Mouse (Mus musculus): ENCODE results near the gene Wnt10a.
"Not testable (repeated sequence)": the region's sequence is repeated elsewhere in the genome, so short reads cannot be mapped to it uniquely, and the experiment has no call there.

Gene Wnt10a

GRCm38 (mm10) chr1:74787846-74788245 is 3.5 kb upstream of the Wnt10a start:
- DNase-seq (ENCODE audit: low spot score) = peak; percentile 86

- no peak for DNase-seq (ENCODE audit: low spot score)
Measured at GRCm38 (mm10) chr1:74788603-74789176, 2.6 kb upstream of the Wnt10a start.

DNA sequence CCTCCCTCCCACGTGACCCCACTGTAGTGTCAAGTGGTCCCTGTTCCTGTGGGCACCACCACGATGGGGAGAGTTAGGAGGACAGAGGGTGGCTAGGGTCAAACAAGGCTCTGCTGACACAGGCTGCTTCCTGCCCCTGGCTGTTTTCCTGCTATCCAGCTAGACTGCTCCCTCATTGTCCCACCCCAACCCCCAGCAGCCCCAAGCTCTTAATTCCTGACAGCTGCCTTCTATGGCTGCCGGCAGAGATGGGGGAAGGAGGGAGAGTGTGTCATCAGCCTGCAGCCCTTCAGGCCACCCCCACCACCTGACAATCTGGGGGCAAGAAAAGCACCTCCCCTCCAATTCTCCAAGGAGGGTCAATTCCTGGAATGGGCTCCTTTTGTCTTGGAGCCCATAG is 1.2 kb upstream of the Wnt10a start:
- no peak for DNase-seq (ENCODE audit: low spot score)

GRCm38 (mm10) chr1:74792831-74793660 is 1.7 kb downstream of the Wnt10a start:
- DNase-seq (ENCODE audit: low spot score) = peak; percentile 48

GRCm38 (mm10) chr1:74794487-74795144 is 3.3 kb downstream of the Wnt10a start:
- DNase-seq (ENCODE audit: low spot score) = peak; percentile 56

DNA sequence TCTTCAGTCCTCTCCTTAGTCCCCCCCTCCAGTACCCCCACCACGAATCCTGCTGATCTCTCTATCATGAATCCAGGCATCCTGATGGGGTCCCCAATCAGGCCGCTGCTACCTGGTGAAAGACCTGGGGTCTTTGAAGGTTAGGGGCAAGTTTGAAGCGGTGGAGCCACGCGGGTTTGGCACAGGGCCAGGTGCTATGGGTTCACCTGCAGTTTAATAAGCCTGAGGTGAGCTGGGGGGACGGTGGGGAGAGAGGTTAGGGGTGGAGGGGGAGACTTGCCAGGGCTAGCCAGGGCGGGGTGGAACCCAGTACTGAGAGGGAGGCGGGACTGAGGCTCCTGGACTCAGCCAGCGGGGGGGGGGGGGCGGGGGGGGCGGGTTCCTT is 3.8 kb downstream of the Wnt10a start:
- no peak for DNase-seq (ENCODE audit: low spot score)

GRCm38 (mm10) chr1:74797459-74797858 is 6.1 kb downstream of the Wnt10a start:
- peak; percentile 83 for DNase-seq (ENCODE audit: low spot score)

DNA sequence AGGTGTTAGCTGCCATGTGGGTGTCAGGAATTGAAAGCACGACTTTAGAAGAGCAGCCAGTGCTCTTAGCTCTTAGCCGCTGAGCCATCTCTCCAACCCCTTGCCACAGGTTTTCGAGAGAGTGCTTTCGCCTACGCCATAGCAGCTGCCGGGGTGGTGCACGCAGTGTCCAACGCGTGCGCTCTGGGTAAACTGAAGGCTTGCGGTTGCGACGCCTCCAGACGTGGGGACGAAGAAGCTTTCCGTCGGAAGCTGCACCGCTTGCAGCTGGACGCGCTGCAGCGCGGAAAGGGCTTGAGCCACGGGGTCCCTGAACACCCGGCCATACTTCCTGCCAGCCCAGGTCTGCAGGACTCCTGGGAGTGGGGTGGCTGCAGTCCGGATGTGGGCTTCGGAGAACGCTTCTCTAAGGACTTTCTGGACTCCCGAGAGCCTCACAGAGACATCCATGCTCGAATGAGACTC is 9.1 kb downstream of the Wnt10a start:
- DNase-seq (ENCODE audit: low spot score) = no peak

DNA sequence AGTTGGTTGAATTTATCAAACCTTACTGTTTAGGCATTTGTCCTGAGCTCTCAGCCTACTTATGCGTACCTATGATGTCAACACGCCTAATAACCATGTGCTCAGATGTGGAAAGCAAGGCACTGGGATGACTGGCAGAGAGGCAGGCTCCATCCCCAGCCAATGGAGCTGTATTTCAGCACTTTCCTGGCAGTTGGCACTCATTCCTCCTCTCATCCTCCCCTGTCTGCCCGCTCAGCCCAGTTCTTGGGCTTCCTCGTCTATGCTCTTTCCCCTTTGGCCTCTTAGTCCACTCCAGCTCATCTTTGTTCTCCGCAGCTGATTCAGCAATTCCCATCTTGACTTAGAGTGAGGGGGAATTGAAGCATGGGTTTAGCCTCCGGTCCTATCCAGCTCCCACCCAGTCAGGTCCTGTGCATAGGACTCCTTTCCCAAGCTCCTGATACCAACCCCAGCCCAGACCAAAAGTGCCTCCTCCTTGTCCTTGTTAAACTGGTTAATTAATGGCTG is 10.4 kb downstream of the Wnt10a start:
- no peak for DNase-seq (ENCODE audit: low spot score)

DNA sequence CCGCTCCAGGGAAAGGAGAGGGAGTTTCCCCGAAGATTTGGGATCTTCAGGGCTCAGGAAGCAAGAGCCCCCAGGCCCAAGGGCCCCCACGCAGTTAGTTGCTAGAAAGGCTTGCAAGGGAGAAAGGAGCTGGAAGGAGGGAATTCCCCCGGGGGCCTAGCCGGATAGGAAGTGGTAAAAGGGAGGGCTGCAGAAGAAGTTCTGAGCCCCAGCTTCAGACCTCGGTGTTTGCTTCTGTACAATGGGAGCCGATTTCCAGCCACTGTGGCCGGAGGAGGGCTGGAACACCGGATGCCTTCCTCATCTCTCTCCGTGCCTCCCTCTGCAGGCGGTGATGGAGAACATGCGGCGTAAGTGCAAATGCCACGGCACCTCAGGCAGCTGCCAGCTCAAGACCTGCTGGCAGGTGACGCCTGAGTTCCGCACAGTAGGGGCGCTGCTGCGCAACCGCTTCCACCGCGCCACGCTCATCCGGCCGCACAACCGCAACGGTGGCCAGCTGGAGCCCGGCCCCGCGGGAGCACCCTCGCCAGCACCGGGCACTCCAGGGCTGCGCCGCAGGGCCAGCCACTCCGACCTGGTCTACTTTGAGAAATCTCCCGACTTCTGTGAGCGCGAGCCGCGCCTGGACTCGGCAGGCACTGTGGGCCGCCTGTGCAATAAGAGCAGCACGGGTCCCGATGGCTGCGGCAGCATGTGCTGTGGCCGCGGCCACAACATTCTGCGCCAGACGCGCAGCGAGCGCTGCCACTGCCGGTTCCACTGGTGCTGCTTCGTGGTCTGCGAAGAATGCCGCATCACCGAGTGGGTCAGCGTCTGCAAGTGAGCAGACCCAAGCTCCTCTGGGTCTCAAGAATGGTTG is 11.7 kb downstream of the Wnt10a start:
- peak; percentile 90 for DNase-seq (ENCODE audit: low spot score)

DNA sequence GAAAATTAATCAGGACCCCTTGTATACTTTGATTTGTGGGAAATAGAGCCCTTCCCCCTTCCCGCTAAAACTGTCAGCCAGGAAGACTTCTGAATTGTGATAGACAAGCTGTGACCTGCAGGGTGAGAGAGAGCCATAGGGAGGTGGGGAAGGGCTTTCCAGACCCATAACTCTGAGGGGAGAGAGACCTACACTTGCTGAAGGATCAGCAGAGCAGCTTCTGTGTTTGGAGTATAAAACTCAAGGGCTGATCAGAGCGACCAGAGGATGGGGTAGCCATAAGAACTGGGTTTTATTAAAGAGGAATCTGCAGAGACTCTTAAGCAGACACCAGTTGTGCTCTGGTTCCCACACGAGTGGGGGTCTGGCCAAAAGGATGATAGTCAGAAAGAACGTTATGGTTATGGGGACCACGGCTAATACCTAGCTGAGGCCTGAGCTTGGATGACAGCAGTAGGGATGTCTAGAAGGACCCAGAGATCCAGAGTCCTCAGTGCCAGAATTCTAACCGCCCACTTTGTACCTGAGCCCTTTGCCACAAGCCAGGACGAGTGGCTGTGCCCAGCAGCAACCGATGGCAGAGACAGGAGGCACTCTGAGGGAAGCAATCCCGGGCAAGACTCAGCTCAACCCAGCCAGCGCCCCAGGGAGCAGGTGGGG is 13.0 kb downstream of the Wnt10a start:
- no peak for DNase-seq (ENCODE audit: low spot score)

DNA sequence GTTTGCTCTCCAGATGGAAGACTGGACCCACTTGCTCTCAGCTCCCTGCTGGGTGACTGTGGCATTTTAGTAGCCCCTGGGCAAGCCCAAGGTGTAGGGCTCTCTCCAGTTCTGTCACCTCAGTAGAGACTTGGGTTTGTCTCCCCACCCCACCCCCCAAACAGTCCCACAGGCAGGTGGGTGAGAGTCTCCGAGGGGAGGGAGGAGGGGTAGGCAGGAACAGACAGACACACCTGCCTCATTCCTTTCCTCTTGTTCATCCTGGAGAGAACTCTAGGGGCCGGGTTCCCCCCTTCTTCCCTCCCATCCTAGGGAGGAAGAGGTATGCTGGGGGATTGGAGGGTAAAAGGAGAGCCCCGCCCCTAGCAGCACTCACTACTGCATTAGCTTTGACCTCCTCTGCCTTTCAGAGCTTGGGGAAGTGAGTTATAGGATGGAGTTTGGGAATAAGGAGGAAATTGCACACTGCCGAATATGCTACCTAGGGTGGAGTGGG is 14.1 kb downstream of the Wnt10a start:
- no peak for DNase-seq (ENCODE audit: low spot score)

- DNase-seq (ENCODE audit: low spot score) = no peak
Measured at GRCm38 (mm10) chr1:74805843-74806242, 14.5 kb downstream of the Wnt10a start.

GRCm38 (mm10) chr1:74806360-74807311 is 15.3 kb downstream of the Wnt10a start:
- peak; percentile 85 for DNase-seq (ENCODE audit: low spot score)

GRCm38 (mm10) chr1:74807551-74808071 is 16.3 kb downstream of the Wnt10a start:
- DNase-seq (ENCODE audit: low spot score) = no peak

- peak; percentile 95 for DNase-seq (ENCODE audit: low spot score)
Measured at GRCm38 (mm10) chr1:74808078-74808477, 16.8 kb downstream of the Wnt10a start.

DNA sequence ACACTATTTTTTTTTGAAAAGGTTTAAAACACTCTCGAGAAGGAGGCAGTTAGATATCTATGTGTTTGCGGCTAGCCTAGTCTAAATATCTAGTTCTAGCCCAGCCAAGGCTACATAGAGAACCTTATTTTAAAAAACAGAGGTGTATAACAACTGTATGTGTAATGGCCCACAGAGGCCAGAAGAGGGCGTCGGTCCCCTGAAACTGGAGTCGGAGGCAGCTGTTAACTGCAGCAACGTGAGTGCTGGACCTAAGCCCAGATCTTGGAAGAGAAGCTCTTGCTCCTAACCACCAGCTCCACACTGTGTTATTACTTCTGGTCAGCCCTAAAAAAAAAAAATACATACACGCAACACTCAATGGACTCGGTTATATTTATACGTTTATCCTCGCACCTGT is 17.7 kb downstream of the Wnt10a start:
- DNase-seq (ENCODE audit: low spot score) = no peak

DNA sequence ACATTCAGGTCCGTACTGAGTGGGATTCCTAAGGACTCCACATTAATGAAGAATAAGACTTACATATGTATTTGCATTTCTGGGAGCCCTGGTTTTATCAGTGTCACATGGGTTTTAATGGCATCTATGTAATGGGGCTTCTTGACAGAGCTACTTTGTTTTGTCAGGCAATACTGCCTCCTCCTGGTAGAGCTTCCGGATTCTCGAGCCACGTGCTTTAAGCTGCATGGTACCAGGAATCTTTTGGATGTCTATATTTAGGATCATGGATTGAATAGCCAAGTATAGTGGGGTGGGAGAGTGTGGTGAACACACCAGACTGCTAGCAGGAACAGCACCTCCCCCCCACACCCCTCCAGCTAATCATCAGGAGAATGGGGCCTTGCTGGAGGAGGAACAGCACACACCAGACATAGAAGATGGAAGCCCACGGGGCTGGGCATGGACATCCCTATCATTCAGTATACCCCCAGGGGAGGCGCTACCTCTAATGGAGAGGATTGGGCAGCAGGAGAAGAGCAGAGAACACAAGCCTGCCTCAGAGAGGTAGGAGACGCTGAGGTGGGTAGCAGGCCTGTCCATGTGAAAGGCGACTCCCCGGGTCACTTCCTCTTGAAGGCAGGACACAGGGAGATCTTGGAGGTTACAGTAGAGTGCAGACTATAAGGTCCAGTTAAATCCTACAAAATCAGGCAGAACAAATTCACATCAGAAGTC is 23.8 kb downstream of the Wnt10a start:
- DNase-seq (ENCODE audit: low spot score) = no peak

DNA sequence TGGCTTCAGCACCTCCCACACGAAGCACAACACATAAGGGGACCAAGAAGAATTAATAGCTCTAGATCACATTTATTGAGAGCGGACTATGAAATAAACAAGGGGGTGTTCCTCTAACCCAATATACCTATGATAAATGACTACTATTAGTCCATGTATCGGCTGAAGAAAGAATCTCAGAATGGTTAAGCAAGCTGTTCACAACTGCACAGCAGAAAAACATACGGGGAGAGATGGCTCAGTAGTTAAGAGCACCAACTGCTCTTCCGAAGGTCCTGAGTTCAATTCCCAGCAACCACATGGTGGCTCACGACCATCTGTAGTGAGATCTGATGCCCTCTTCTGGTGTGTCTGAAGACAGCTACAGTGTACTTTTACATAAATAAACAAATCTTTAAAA is 24.6 kb downstream of the Wnt10a start:
- DNase-seq (ENCODE audit: low spot score) = not testable (repeated sequence)
